Mouse (Mus musculus) inflammation-experienced regulatory T-cells (primary cell): ENCODE measurements around the gene Oard1. TPM values are rescaled to one million over a fixed set of nuclear protein-coding genes. Genes with fewer than 3 reads are reported as not detected.

Source experiments
- polyA plus RNA-seq, 2 experiments: library from polyadenylated mRNA; unstranded; fragments of 100-300 nt; shearing (Covaris generic); gene quantifications; one replicate each; pipeline ENCODE4 v1.2.1; 2017

The Oard1 gene
- polyA plus RNA-seq = 10 to 100 TPM; 70.0 to 82.8 TPM

GRCm38 (mm10) chr17:48409380-48410298 is at the start of gene Oard1, which contains the start of gene Nfya:
Oard1 (plus strand) TSS chr17:48410014.
Nfya (minus strand) TSS chr17:48409906.

GRCm38 (mm10) chr17:48432158-48432980 is 22.6 kb downstream of the Oard1 start, which contains the start of gene Apobec2:
Apobec2 (minus strand) TSS chr17:48432930.

GRCm38 (mm10) chr17:48451353-48451675 is 41.5 kb downstream of the Oard1 start, which contains the start of gene Tspo2:
Tspo2 (minus strand) TSS chr17:48451522.

GRCm38 (mm10) chr17:48454688-48455087 is 44.9 kb downstream of the Oard1 start, which contains the start of gene Unc5cl:
Unc5cl (plus strand) TSS chr17:48454901.

Other genes with a start within 250 kb of the Oard1 start
- 1 to 10 TPM in 1 of 2 experiments, under 1 TPM in 1; 0.74 to 2.2 TPM for gene A530064D06Rik, start 242.7 kb upstream of the Oard1 start, polyA plus RNA-seq
- under 1 TPM; 0.07 to 0.64 TPM for gene Trem1, start 177.2 kb upstream of the Oard1 start, polyA plus RNA-seq
- gene Trem3, start 162.2 kb upstream of the Oard1 start, polyA plus RNA-seq = not detected
- 1 to 10 TPM in 1 of 2 experiments, under 1 TPM in 1; 0.43 to 6.5 TPM for gene Treml4, start 145.7 kb upstream of the Oard1 start, polyA plus RNA-seq
- 10 to 100 TPM; 16.9 to 21.4 TPM for gene Treml2, start 110.5 kb upstream of the Oard1 start, polyA plus RNA-seq
- 10 to 100 TPM in 1 of 2 experiments, 1 to 10 TPM in 1; 2.7 to 11.0 TPM for gene B430306N03Rik, start 93.9 kb upstream of the Oard1 start, polyA plus RNA-seq
- not detected for gene Trem2, start 63.6 kb upstream of the Oard1 start, polyA plus RNA-seq
- 1 to 10 TPM in 1 of 2 experiments, under 1 TPM in 1; 0.25 to 1.2 TPM for gene Treml1, start 50.1 kb upstream of the Oard1 start, polyA plus RNA-seq
- 1 to 10 TPM; 5.1 to 5.5 TPM for gene Nfya, start 108 bp upstream of the Oard1 start, polyA plus RNA-seq
- 1 to 10 TPM; 3.0 to 8.1 TPM for gene Apobec2, start 22.9 kb downstream of the Oard1 start, polyA plus RNA-seq
- gene Tspo2, start 41.5 kb downstream of the Oard1 start, polyA plus RNA-seq = 1 to 10 TPM in 1 of 2 experiments, under 1 TPM in 1; 0.24 to 9.0 TPM
- gene Unc5cl, start 44.9 kb downstream of the Oard1 start, polyA plus RNA-seq = 10 to 100 TPM; 24.2 to 36.8 TPM